Mouse (Mus musculus): Measurements from ENCODE around the gene Ctsa.

GRCm38 (mm10) chr2:164835164-164835563 lies 2.5 kb downstream of the Ctsa start:
- TF ChIP-seq CTCF (IDR thresholded peaks at IDR 0.05; ENCODE audit: extremely low read depth, insufficient read depth, insufficient read length, insufficient replicate concordance) (no peak), POLR2A (IDR thresholded peaks at IDR 0.05; ENCODE audit: low read depth, low read length) (no peak)
